Mouse (Mus musculus) heart, postnatal 0 days (tissue): ENCODE results near the gene Foxred2.

Source experiments
- CTCF ChIP-seq: IDR thresholded peaks from 2 replicates; pipeline ENCODE4 v1.5.1; 2016; ENCODE audit warnings: antibody characterized with exemption, control low read depth, low read depth
- EP300 ChIP-seq: IDR thresholded peaks from 2 replicates; pipeline ENCODE4 v1.6.1; 2016; ENCODE audit warnings: antibody characterized with exemption, low read depth

DNA sequence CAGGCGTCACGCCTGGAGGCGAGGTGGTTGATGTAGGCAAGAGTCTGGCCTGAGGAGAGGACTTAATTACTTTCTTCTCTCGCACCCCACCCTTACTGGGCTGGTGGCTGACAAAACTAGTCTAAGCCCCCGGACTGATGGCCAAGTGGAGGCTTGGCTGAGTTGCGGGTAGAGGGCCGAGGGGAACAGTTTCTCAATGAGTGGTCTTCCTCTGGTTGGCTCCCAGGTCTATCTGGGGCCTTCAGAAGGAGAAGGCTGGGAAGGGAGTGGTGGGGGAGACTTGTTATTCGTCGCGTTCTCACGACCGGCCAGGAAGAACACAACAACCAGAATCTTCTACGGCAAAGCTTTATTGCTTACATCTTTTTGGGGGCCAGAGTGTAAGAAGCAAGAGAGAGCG is 61.6 kb downstream of the Foxred2 start:
- TF ChIP-seq EP300 (no peak), CTCF (no peak)
